Mouse (Mus musculus): ENCODE results near the gene Atxn2l.

DNA sequence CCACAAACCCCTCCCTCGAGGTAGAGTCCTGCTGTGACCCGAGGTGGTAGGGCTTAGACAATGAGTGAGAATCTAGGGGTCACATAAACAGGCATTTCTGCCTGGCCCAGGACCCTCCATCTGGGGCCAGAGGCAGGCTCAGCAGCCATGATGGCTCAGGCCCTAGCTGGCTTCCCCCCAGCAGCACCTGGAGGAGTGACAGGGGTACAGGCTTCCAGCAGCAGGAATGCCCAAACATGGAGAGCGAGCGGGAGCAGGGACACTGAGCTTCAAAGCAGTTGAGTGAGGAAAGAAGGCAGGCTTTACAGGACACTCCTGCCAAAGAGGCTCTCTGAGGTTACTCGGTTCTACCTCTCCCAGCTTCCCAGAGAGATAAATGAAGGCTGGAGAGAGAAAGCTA, 38.4 kb downstream of the Atxn2l start:
- TF ChIP-seq POLR2A (IDR thresholded peaks at IDR 0.05; ENCODE audit: low read depth, low read length) (no peak), CTCF (conservative IDR thresholded peaks at IDR 0.05; ENCODE audit: insufficient read depth, insufficient read length, low read depth, low read length) (no peak)

All from kidney, adult 2 months (tissue).